Mouse (Mus musculus) ES-E14 (cell line): ENCODE measurements around the gene Sik3. TPM values are rescaled to one million over a fixed set of nuclear protein-coding genes. Genes with fewer than 3 reads are reported as not detected.
A peak's percentile ranks its signal among the peaks of the same experiment; 100 is the strongest.

ENCODE experiments used
- DNase-seq: peaks from one replicate; pipeline ENCODE4 v3.0.0-alpha.2; 2013; ENCODE audit warnings: low read depth, low spot score
- H3K27ac ChIP-seq: 2 replicates; pipeline ENCODE4 v1.5.1; 2012; ENCODE audit warnings: low read depth, mild to moderate bottlenecking, low read length, moderate library complexity, mixed read lengths; ENCODE audit not compliant: poor library complexity, insufficient read depth, severe bottlenecking
- H3K36me3 ChIP-seq: 2 replicates; pipeline ENCODE4 v1.6.1; 2012; ENCODE audit warnings: mild to moderate bottlenecking, low read length, moderate library complexity, mixed read lengths; ENCODE audit not compliant: control insufficient read depth, poor library complexity, insufficient read depth, severe bottlenecking
- H3K4me1 ChIP-seq, 2 experiments: fragments of 150-350 bp in 1 of 2; sonication (generic) in 1 of 2; 2 replicates each; pipeline ENCODE4 v1.6.1; 2012; ENCODE audit warnings: low read length in 2 of 2, mild to moderate bottlenecking in 1 of 2, mixed read lengths in 1 of 2; ENCODE audit not compliant: control insufficient read depth in 2 of 2, insufficient read depth in 2 of 2, poor library complexity in 1 of 2
- H3K4me3 ChIP-seq, 2 experiments: fragments of 150-350 bp in 1 of 2; sonication (generic) in 1 of 2; 2 replicates each; pipeline ENCODE4 v1.5.1; 2012; ENCODE audit warnings: low read length in 2 of 2, low read depth in 1 of 2, mild to moderate bottlenecking in 1 of 2, mixed read lengths in 1 of 2; ENCODE audit not compliant: insufficient read depth in 1 of 2, poor library complexity in 1 of 2, severe bottlenecking in 1 of 2
- H3K9ac ChIP-seq: 2 replicates; pipeline ENCODE4 v1.6.1; 2012; ENCODE audit warnings: low read depth, mild to moderate bottlenecking, low read length, mixed read lengths; ENCODE audit not compliant: poor library complexity, insufficient read depth, severe bottlenecking
- H3K9me3 ChIP-seq: fragments of 150-350 bp; sonication (generic); 2 replicates; pipeline ENCODE4 v1.6.1; 2012; ENCODE audit warnings: low read depth, mild to moderate bottlenecking, low read length; ENCODE audit not compliant: control insufficient read depth, insufficient read depth
- CHD2 ChIP-seq: IDR thresholded peaks from 2 replicates; pipeline ENCODE4 v1.6.1; 2014; ENCODE audit warnings: mild to moderate bottlenecking, low read depth, low read length, inconsistent platforms
- HCFC1 ChIP-seq: IDR thresholded peaks from 2 replicates; pipeline ENCODE4 v1.6.1; 2012; ENCODE audit warnings: low read length, inconsistent platforms, borderline replicate concordance; ENCODE audit not compliant: insufficient read depth
- MAFK ChIP-seq: IDR thresholded peaks from 2 replicates; pipeline ENCODE4 v1.6.1; 2014; ENCODE audit warnings: mild to moderate bottlenecking, low read depth, low read length, inconsistent platforms; ENCODE audit not compliant: insufficient read depth
- ZC3H11A ChIP-seq: IDR thresholded peaks from 2 replicates; pipeline ENCODE4 v1.6.1; 2012; ENCODE audit warnings: low read depth, mild to moderate bottlenecking, inconsistent platforms, low read length, borderline replicate concordance
- ZNF384 ChIP-seq: IDR thresholded peaks from 2 replicates; pipeline ENCODE4 v1.6.1; 2012; ENCODE audit warnings: low read depth, low read length, inconsistent platforms
- in situ Hi-C, 2 experiments: fragments of 600-800 bp; cut with MboI; formaldehyde crosslinking; loops; one replicate each; pipeline ENCODE4 v1.15.1; 2025; ENCODE audit warnings: low sequenced_read_pairs in 2 of 2, inconsistent platforms in 1 of 2; ENCODE audit not compliant: unreplicated experiment in 2 of 2
- total RNA-seq: library from RNA; depleted of rRNA; stranded (reverse); fragments of 300-350 nt; gene quantifications from 2 replicates; pipeline ENCODE4 v1.2.3, GENCODE M21; 2012

Sik3 gene
- total RNA-seq, 1 experiment, result 18.9 TPM

GRCm38 (mm10) chr9:46184542-46184941 is 171.9 kb downstream of the Sik3 start:
- no peaks in the 10 kb centered on the region for H3K9me3 ChIP-seq
- H3K4me3 ChIP-seq, result no peak overlapping the region
- no peak overlapping the region for H3K9ac ChIP-seq
- H3K27ac ChIP-seq, result no peak overlapping the region
- in situ Hi-C loops, result loop anchor here in 1 of 2 experiments (10.0 kb wide), 1 partner anchor 180 kb away; no protein-coding TSS in a partner anchor
- H3K4me1 ChIP-seq, result peaks cover 0 to 7% of the 10 kb centered on the region in 2 experiments; a peak in 2 of 4 replicates
- H3K36me3 ChIP-seq, result peaks cover 2% of the 10 kb centered on the region; the same call in 1 of the 2 replicates
- TF ChIP-seq ZC3H11A (no peak), CHD2 (no peak), ZNF384 (no peak), HCFC1 (no peak), MAFK (no peak)
- no peak for DNase-seq

- TF ChIP-seq HCFC1 (no peak), MAFK (no peak), ZNF384 (no peak), ZC3H11A (no peak), CHD2 (no peak)
- H3K4me3 ChIP-seq, result no peak overlapping the region
- H3K36me3 ChIP-seq, result peaks cover 2% of the 10 kb centered on the region; the same call in 1 of the 2 replicates
- H3K9ac ChIP-seq, result no peak overlapping the region
- peaks cover 0 to 7% of the 10 kb centered on the region in 2 experiments; a peak in 2 of 4 replicates for H3K4me1 ChIP-seq
- peak; percentile 34 for DNase-seq
- H3K27ac ChIP-seq, result no peak overlapping the region
- in situ Hi-C loops, result loop anchor here in 1 of 2 experiments (10.0 kb wide), 1 partner anchor 180 kb away; no protein-coding TSS in a partner anchor
- H3K9me3 ChIP-seq, result no peaks in the 10 kb centered on the region
These were observed 172.6 kb downstream of the Sik3 start for GRCm38 (mm10) chr9:46185191-46185590.

- H3K27ac ChIP-seq, result no peak overlapping the region
- H3K36me3 ChIP-seq, result no peaks in the 10 kb centered on the region
- in situ Hi-C loops, result loop anchor here in 1 of 2 experiments (10.0 kb wide), 1 partner anchor 182 kb away; no protein-coding TSS in a partner anchor
- TF ChIP-seq CHD2, result no peak
- TF ChIP-seq ZNF384, result no peak
- TF ChIP-seq MAFK, result no peak
- TF ChIP-seq HCFC1, result no peak
- no peak for TF ChIP-seq ZC3H11A
- H3K9me3 ChIP-seq, result no peaks in the 10 kb centered on the region
- no peak overlapping the region for H3K4me3 ChIP-seq
- H3K9ac ChIP-seq, result no peak overlapping the region
- peaks cover 0 to 1% of the 10 kb centered on the region in 2 experiments; a peak in 1 of 4 replicates for H3K4me1 ChIP-seq
- DNase-seq, result no peak
These were observed 173.8 kb downstream of the Sik3 start for GRCm38 (mm10) chr9:46186387-46186786.

GRCm38 (mm10) chr9:46188370-46188769 is 175.8 kb downstream of the Sik3 start:
- no peak overlapping the region for H3K27ac ChIP-seq
- in situ Hi-C loops, result loop anchor here in 1 of 2 experiments (10.0 kb wide), 1 partner anchor 184 kb away; no protein-coding TSS in a partner anchor
- H3K4me3 ChIP-seq, result no peak overlapping the region
- H3K4me1 ChIP-seq, result no peaks in the 10 kb centered on the region
- no peaks in the 10 kb centered on the region for H3K36me3 ChIP-seq
- H3K9me3 ChIP-seq, result no peaks in the 10 kb centered on the region
- no peak overlapping the region for H3K9ac ChIP-seq
- no peak for DNase-seq
- TF ChIP-seq ZNF384 (no peak), HCFC1 (no peak), ZC3H11A (no peak), MAFK (no peak), CHD2 (no peak)
